Mouse (Mus musculus) ES-Bruce4 (cell line): ENCODE results near the gene Erc2.

Experiments used
- CTCF ChIP-seq: IDR thresholded peaks from one replicate; pipeline ENCODE4 v1.8.1; 2011; ENCODE audit warnings: low read depth, low read length
- POLR2A ChIP-seq: IDR thresholded peaks from one replicate; pipeline ENCODE4 v1.8.1; 2011; ENCODE audit warnings: low read length; ENCODE audit not compliant: insufficient read depth

DNA sequence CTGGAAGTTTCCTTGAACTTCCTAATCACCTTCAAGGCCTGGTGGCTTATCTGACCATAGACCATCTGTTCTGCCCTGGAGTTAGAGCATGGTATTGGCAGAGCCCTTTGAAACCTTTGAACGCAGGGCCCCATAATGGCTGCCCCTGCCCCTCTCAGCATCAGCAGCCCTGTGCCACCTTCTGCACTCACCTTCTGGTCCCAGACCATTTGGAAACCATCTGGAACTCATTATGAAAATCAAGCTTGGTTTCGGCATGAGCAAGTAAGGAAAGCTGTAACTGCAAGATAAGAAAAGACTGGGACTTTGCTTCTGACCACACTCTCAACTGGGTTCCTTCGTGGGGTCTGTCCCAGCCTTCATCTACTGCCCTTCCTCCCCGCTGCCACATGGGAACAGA, 796.3 kb downstream of the Erc2 start:
- TF ChIP-seq POLR2A (no peak), CTCF (no peak)
